ENCODE assay signal across 8 mouse cellular contexts in genomic region chr2:152397004-152397589, GRCm38 (mm10). TPM values are rescaled to one million over a fixed set of nuclear protein-coding genes. Genes with fewer than 3 reads are reported as not detected.
DNase-seq lines count a peak whose midpoint lies in the region; ATAC-seq and TF ChIP-seq lines count a peak whose summit lies in the region.

No protein-coding gene starts in this region.

- under 1% methylated on average over 68 of the region's 77 CpGs for WGBS in forebrain, embryonic 10.5 days
- WGBS in heart, embryonic 15.5 days, result under 1% methylated on average over 73 of the region's 77 CpGs
- under 1% methylated on average over 72 of the region's 77 CpGs for WGBS in liver, embryonic 14.5 days (ENCODE audit: insufficient replicate concordance)
- 0% methylated on average over 66 of the region's 77 CpGs for WGBS in neural tube, embryonic 14.5 days

- no peak for ATAC-seq in heart, embryonic 15.5 days (replicated peaks; ENCODE audit: insufficient number of reproducible peaks, insufficient read depth, low FRiP score, low read depth)
- peak; percentile 16; the same call in 1 of the 2 replicates for ATAC-seq in liver, embryonic 14.5 days (ENCODE audit: insufficient read depth)
- peak; percentile 7; the same call in 1 of the 2 replicates for ATAC-seq in neural tube, embryonic 14.5 days (ENCODE audit: low read depth)

- peak overlapping the region; percentile 94 for H3K4me3 ChIP-seq in forebrain, embryonic 10.5 days
- peak overlapping the region; percentile 87 for H3K4me3 ChIP-seq in heart, embryonic 15.5 days
- H3K4me3 ChIP-seq in liver, embryonic 14.5 days (ENCODE audit: insufficient read depth in 1 of 2, low read depth in 2 of 2, low read length in 2 of 2), result peak overlapping the region; percentile 74 to 76
- H3K4me3 ChIP-seq in neural tube, embryonic 14.5 days (ENCODE audit: low read depth, low read length), result peak overlapping the region; percentile 88

- H3K4me1 ChIP-seq in forebrain, embryonic 10.5 days, result peaks cover 64% of the 10 kb centered on the region
- peaks cover 41% of the 10 kb centered on the region for H3K4me1 ChIP-seq in heart, embryonic 15.5 days (replicated peaks)
- H3K4me1 ChIP-seq in liver, embryonic 14.5 days (replicated peaks; ENCODE audit: control insufficient read depth in 2 of 2, insufficient read depth in 2 of 2, low read length in 1 of 2), result peaks cover 18 to 31% of the 10 kb centered on the region in 2 experiments
- H3K4me1 ChIP-seq in neural tube, embryonic 14.5 days (ENCODE audit: control insufficient read depth, insufficient read depth, low read length), result peaks cover 35% of the 10 kb centered on the region

- no peaks in the 10 kb centered on the region for H3K9me3 ChIP-seq in forebrain, embryonic 10.5 days
- H3K9me3 ChIP-seq in heart, embryonic 15.5 days (replicated peaks), result no peaks in the 10 kb centered on the region
- no peaks in the 10 kb centered on the region for H3K9me3 ChIP-seq in liver, embryonic 14.5 days (ENCODE audit: control insufficient read depth, low read length)
- H3K9me3 ChIP-seq in neural tube, embryonic 14.5 days (ENCODE audit: control insufficient read depth, low read length), result no peaks in the 10 kb centered on the region

- H3K27me3 ChIP-seq in forebrain, embryonic 10.5 days (ENCODE audit: poor library complexity, severe bottlenecking), result no peaks in the 10 kb centered on the region
- H3K27me3 ChIP-seq in heart, embryonic 15.5 days, result no peaks in the 10 kb centered on the region
- no peaks in the 10 kb centered on the region for H3K27me3 ChIP-seq in liver, embryonic 14.5 days (ENCODE audit: control insufficient read depth, insufficient read depth, low read length)
- H3K27me3 ChIP-seq in neural tube, embryonic 14.5 days (ENCODE audit: control insufficient read depth, insufficient read depth, low read length), result no peaks in the 10 kb centered on the region

- TF ChIP-seq CTCF in liver, embryonic 14.5 days (IDR thresholded peaks at IDR 0.05; ENCODE audit: low read depth), result 0 out of 2 replicates have a peak, but pooled peaks have one; percentile 9

- peak; percentile 70 for DNase-seq in CD4-positive helper T cell, adult 2 months (ENCODE audit: low read depth, low spot score)
- peak; percentile 83 to 91 for DNase-seq in adrenal gland, postnatal 36 days
- peak; percentile 78 for DNase-seq in forebrain, embryonic 10.5 days (ENCODE audit: extremely low spot score, low spot score)
- peak; percentile 92 for DNase-seq in kidney, postnatal 14 days
- peak in 1 of 3 experiments; percentile 39 for DNase-seq in liver, embryonic 14.5 days (ENCODE audit: low read depth in 3 of 3, low spot score in 3 of 3)
- DNase-seq in testis, postnatal 10 days (ENCODE audit: low spot score), result peak; percentile 87

- H3K27ac ChIP-seq in forebrain, embryonic 10.5 days, result peak overlapping the region; percentile 99
- H3K27ac ChIP-seq in heart, embryonic 15.5 days, result peak overlapping the region; percentile 100
- peak overlapping the region; percentile 78 for H3K27ac ChIP-seq in liver, embryonic 14.5 days
- H3K27ac ChIP-seq in neural tube, embryonic 14.5 days (ENCODE audit: low read depth, low read length), result peak overlapping the region; percentile 99

- peak overlapping the region; percentile 89 for H3K4me2 ChIP-seq in heart, embryonic 15.5 days
- peak overlapping the region; percentile 91 for H3K4me2 ChIP-seq in liver, embryonic 14.5 days (ENCODE audit: low read depth)
- H3K4me2 ChIP-seq in neural tube, embryonic 14.5 days (ENCODE audit: low read depth, low read length), result peak overlapping the region; percentile 90

- peaks cover 16% of the 10 kb centered on the region for H3K36me3 ChIP-seq in forebrain, embryonic 10.5 days (replicated peaks)
- 0 out of 2 replicates have a peak, but pooled peaks cover 4% of the 10 kb centered on the region for H3K36me3 ChIP-seq in heart, embryonic 15.5 days
- H3K36me3 ChIP-seq in liver, embryonic 14.5 days (replicated peaks; ENCODE audit: control insufficient read depth, insufficient read depth, low read depth), result no peaks in the 10 kb centered on the region
- H3K36me3 ChIP-seq in neural tube, embryonic 14.5 days (ENCODE audit: control insufficient read depth, insufficient read depth, low read length), result no peaks in the 10 kb centered on the region

- no peak for TF ChIP-seq EP300 in liver, embryonic 14.5 days (IDR thresholded peaks at IDR 0.05; ENCODE audit: low read depth)

- H3K9ac ChIP-seq in heart, embryonic 15.5 days, result peak overlapping the region; percentile 94
- H3K9ac ChIP-seq in liver, embryonic 14.5 days (replicated peaks), result peak overlapping the region; percentile 83
- H3K9ac ChIP-seq in neural tube, embryonic 14.5 days (replicated peaks; ENCODE audit: low read depth, low read length), result peak overlapping the region; percentile 97

RNA-seq across cellular contexts. Expression of gene Sox12, which starts 0.8 kb away (rescaled TPM):
- total RNA-seq in adrenal gland, postnatal 36 days (2021), result 10 to 100 TPM in 1 of 2 experiments, 1 to 10 TPM in 1; 8.3 to 12.9 TPM
- polyA plus RNA-seq in forebrain, embryonic 10.5 days (2016; fragmentation: Nextera tagmentation; extraction: Ambion mirVana), result 9.3 and 9.5 TPM in 2 replicates
- polyA plus RNA-seq in heart, embryonic 15.5 days (2015; fragmentation: Nextera tagmentation; extraction: Ambion mirVana), result 6.5 and 7.0 TPM in 2 replicates
- 4.4 TPM in 2 replicates for polyA plus RNA-seq in liver, embryonic 14.5 days (2012; rRNA removed)
- polyA plus RNA-seq in liver, embryonic 14.5 days (2014; fragmentation: Nextera tagmentation; extraction: Ambion mirVana), result 1.4 and 1.9 TPM in 2 replicates
- polyA plus RNA-seq in neural tube, embryonic 14.5 days (2014; fragmentation: Nextera tagmentation; extraction: Ambion mirVana), result 19.2 and 19.7 TPM in 2 replicates

RNA-seq across cellular contexts. Expression of gene Zcchc3, which starts 17.7 kb away (rescaled TPM):
- 1 to 10 TPM; 6.8 to 8.7 TPM for total RNA-seq in adrenal gland, postnatal 36 days (2021)
- 46.5 and 50.0 TPM in 2 replicates for polyA plus RNA-seq in forebrain, embryonic 10.5 days (2016; fragmentation: Nextera tagmentation; extraction: Ambion mirVana)
- 30.8 and 31.7 TPM in 2 replicates for polyA plus RNA-seq in heart, embryonic 15.5 days (2015; fragmentation: Nextera tagmentation; extraction: Ambion mirVana)
- 7.6 and 9.1 TPM in 2 replicates for polyA plus RNA-seq in liver, embryonic 14.5 days (2012; rRNA removed)
- 8.7 and 10.7 TPM in 2 replicates for polyA plus RNA-seq in liver, embryonic 14.5 days (2014; fragmentation: Nextera tagmentation; extraction: Ambion mirVana)
- 14.5 and 18.0 TPM in 2 replicates for polyA plus RNA-seq in neural tube, embryonic 14.5 days (2014; fragmentation: Nextera tagmentation; extraction: Ambion mirVana)

RNA-seq across cellular contexts. Expression of gene 6820408C15Rik, which starts 18.3 kb away (rescaled TPM):
- total RNA-seq in adrenal gland, postnatal 36 days (2021), result under 1 TPM; 0.17 to 0.26 TPM
- polyA plus RNA-seq in forebrain, embryonic 10.5 days (2016; fragmentation: Nextera tagmentation; extraction: Ambion mirVana), result 0.76 and 1.0 TPM in 2 replicates
- polyA plus RNA-seq in heart, embryonic 15.5 days (2015; fragmentation: Nextera tagmentation; extraction: Ambion mirVana), result 2.0 and 2.4 TPM in 2 replicates
- 0.15 and 0.19 TPM in 2 replicates for polyA plus RNA-seq in liver, embryonic 14.5 days (2012; rRNA removed)
- polyA plus RNA-seq in liver, embryonic 14.5 days (2014; fragmentation: Nextera tagmentation; extraction: Ambion mirVana), result 0.11 and 0.23 TPM in 2 replicates
- polyA plus RNA-seq in neural tube, embryonic 14.5 days (2014; fragmentation: Nextera tagmentation; extraction: Ambion mirVana), result 0.87 and 0.99 TPM in 2 replicates

RNA-seq across cellular contexts. Expression of gene Nrsn2, which starts 20.7 kb away (rescaled TPM):
- total RNA-seq in adrenal gland, postnatal 36 days (2021), result 1 to 10 TPM; 2.3 to 2.5 TPM
- polyA plus RNA-seq in forebrain, embryonic 10.5 days (2016; fragmentation: Nextera tagmentation; extraction: Ambion mirVana), result 1.1 and 2.4 TPM in 2 replicates
- polyA plus RNA-seq in heart, embryonic 15.5 days (2015; fragmentation: Nextera tagmentation; extraction: Ambion mirVana), result 1.6 and 2.1 TPM in 2 replicates
- polyA plus RNA-seq in liver, embryonic 14.5 days (2012; rRNA removed), result not detected in 2 replicates
- not detected in 2 replicates for polyA plus RNA-seq in liver, embryonic 14.5 days (2014; fragmentation: Nextera tagmentation; extraction: Ambion mirVana)
- 42.9 and 54.4 TPM in 2 replicates for polyA plus RNA-seq in neural tube, embryonic 14.5 days (2014; fragmentation: Nextera tagmentation; extraction: Ambion mirVana)

RNA-seq across cellular contexts. Expression of gene Trib3, which starts 53.3 kb away (rescaled TPM):
- total RNA-seq in adrenal gland, postnatal 36 days (2021), result 10 to 100 TPM in 1 of 2 experiments, 1 to 10 TPM in 1; 4.6 to 19.9 TPM
- polyA plus RNA-seq in forebrain, embryonic 10.5 days (2016; fragmentation: Nextera tagmentation; extraction: Ambion mirVana), result 2.3 and 3.1 TPM in 2 replicates
- polyA plus RNA-seq in heart, embryonic 15.5 days (2015; fragmentation: Nextera tagmentation; extraction: Ambion mirVana), result 2.9 and 3.1 TPM in 2 replicates
- polyA plus RNA-seq in liver, embryonic 14.5 days (2012; rRNA removed), result 0.54 and 0.77 TPM in 2 replicates
- polyA plus RNA-seq in liver, embryonic 14.5 days (2014; fragmentation: Nextera tagmentation; extraction: Ambion mirVana), result 0.70 and 1.5 TPM in 2 replicates
- polyA plus RNA-seq in neural tube, embryonic 14.5 days (2014; fragmentation: Nextera tagmentation; extraction: Ambion mirVana), result 1.1 and 1.6 TPM in 2 replicates
